ENCODE assay signal across 8 mouse cellular contexts in the genomic region with DNA sequence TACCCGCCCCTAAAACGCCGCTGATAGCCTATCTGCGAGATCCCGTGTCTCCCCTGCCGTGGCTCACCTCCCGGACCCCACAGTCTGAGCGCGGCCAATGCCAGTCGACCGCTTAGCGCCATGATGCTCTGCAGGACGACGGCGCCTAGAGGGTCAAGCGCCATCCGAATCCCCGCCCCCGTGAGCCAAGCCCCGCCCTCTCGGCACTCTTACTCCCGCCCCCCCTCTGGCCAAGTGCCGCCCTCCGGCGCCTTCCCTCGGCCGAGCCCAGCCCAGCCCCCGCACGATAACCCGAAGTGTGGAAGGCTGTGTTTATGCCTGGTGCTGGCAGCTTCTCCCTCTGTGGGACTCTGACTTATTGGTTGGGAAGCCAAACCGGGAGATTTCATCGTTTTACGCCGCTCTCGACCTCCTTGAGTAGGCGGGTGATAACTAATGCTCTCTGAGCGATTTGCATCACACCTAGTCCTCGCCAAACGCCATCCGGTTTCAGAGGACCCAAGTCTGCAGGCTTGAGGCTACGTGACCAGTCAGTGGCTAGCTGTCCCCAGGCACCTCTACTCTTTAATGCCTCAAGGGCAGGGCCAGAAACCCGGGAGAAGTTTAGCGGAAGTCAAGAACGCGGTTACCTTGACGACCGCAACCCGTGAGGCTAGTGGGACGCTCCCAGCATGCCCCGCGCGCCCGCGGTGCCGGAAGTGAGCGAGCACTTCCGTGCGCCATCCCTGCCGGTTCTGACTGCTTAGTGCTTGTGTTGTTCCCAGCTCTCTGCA. TPM values are rescaled to one million over a fixed set of nuclear protein-coding genes. Genes with fewer than 3 reads are reported as not detected.
DNase-seq lines count a peak whose midpoint lies in the region; ATAC-seq and TF ChIP-seq lines count a peak whose summit lies in the region.

Gene Psmd13 (plus strand): TSS at position 273 of the 773 bp plus-strand sequence.
Gene Sirt3 (minus strand): TSS at position 614 of the 773 bp plus-strand sequence.

- H3K9me3 ChIP-seq in embryonic facial prominence, embryonic 15.5 days (replicated peaks): no peaks in the 10 kb centered on the region
- no peaks in the 10 kb centered on the region for H3K9me3 ChIP-seq in kidney, embryonic 14.5 days (ENCODE audit: control insufficient read depth, low read length)
- no peaks in the 10 kb centered on the region for H3K9me3 ChIP-seq in limb, embryonic 15.5 days

- peak within 1 kb of the TSS; percentile 99 for H3K4me3 ChIP-seq in bone marrow, adult 2 months (replicated peaks; ENCODE audit: control insufficient read depth, low read depth, low read length)
- H3K4me3 ChIP-seq in embryonic facial prominence, embryonic 15.5 days (replicated peaks): peak within 1 kb of the TSS; percentile 93
- H3K4me3 ChIP-seq in kidney, embryonic 14.5 days (ENCODE audit: low read length): peak within 1 kb of the TSS; percentile 97
- H3K4me3 ChIP-seq in limb, embryonic 15.5 days: peak within 1 kb of the TSS; percentile 86

- DNase-seq in 416B (ENCODE audit: low read depth): peak; percentile 94
- peak; percentile 91 to 93 for DNase-seq in heart, adult 9 months (ENCODE audit: low spot score in 2 of 2)
- DNase-seq in monocyte, adult 2 months (ENCODE audit: low read depth in 1 of 2, low spot score in 2 of 2): peak; percentile 81 to 90
- peak; percentile 92 to 94 for DNase-seq in spleen, postnatal 36 days (ENCODE audit: low spot score in 2 of 2)

- H3K9ac ChIP-seq in embryonic facial prominence, embryonic 15.5 days: peak within 1 kb of the TSS; percentile 89
- H3K9ac ChIP-seq in kidney, embryonic 14.5 days (ENCODE audit: low read depth, low read length): peak within 1 kb of the TSS; percentile 78
- H3K9ac ChIP-seq in limb, embryonic 15.5 days: peak within 1 kb of the TSS; percentile 82

- H3K27ac ChIP-seq in bone marrow, adult 2 months (ENCODE audit: control insufficient read depth, insufficient read depth, low read depth, low read length, poor library complexity): peak within 1 kb of the TSS; percentile 82
- peak within 1 kb of the TSS; percentile 70 for H3K27ac ChIP-seq in embryonic facial prominence, embryonic 15.5 days (replicated peaks)
- peak within 1 kb of the TSS; percentile 88 for H3K27ac ChIP-seq in kidney, embryonic 14.5 days (ENCODE audit: low read depth, low read length)
- H3K27ac ChIP-seq in limb, embryonic 15.5 days: peak within 1 kb of the TSS; percentile 92

- TF ChIP-seq CTCF in bone marrow, adult 2 months (IDR thresholded peaks at IDR 0.05; ENCODE audit: control insufficient read depth, insufficient read depth, low read length): no peak; the same call in 1 of the 2 replicates

- under 1% methylated on average over 59 of the region's 59 CpGs for WGBS in bone marrow, adult 2 months
- WGBS in embryonic facial prominence, embryonic 15.5 days: under 1% methylated on average over 59 of the region's 59 CpGs
- WGBS in kidney, embryonic 14.5 days: under 1% methylated on average over 59 of the region's 59 CpGs
- WGBS in limb, embryonic 15.5 days: under 1% methylated on average over 59 of the region's 59 CpGs

- peak; percentile 95 for ATAC-seq in embryonic facial prominence, embryonic 15.5 days (ENCODE audit: insufficient number of reproducible peaks, low FRiP score, low TSS enrichment, low read depth)
- ATAC-seq in kidney, embryonic 14.5 days (ENCODE audit: low FRiP score, low TSS enrichment): peak; percentile 98
- peak; percentile 93 for ATAC-seq in limb, embryonic 15.5 days (ENCODE audit: insufficient number of reproducible peaks, low FRiP score, low TSS enrichment, low read depth)

- peak; percentile 82; the same call in 1 of the 2 replicates for TF ChIP-seq POLR2A in bone marrow, adult 2 months (IDR thresholded peaks at IDR 0.05; ENCODE audit: borderline replicate concordance, control insufficient read depth, low read depth, low read length)

- H3K4me1 ChIP-seq in bone marrow, adult 2 months (ENCODE audit: control insufficient read depth, insufficient read depth, low read length): peaks cover 10% of the 10 kb centered on the region; the same call in 1 of the 2 replicates
- H3K4me1 ChIP-seq in embryonic facial prominence, embryonic 15.5 days: peaks cover 12% of the 10 kb centered on the region
- no peaks in the 10 kb centered on the region; the same call in 1 of the 2 replicates for H3K4me1 ChIP-seq in kidney, embryonic 14.5 days (ENCODE audit: control insufficient read depth, insufficient read depth, low read length)
- peaks cover 15% of the 10 kb centered on the region for H3K4me1 ChIP-seq in limb, embryonic 15.5 days

- peaks cover 13% of the 10 kb centered on the region for H3K36me3 ChIP-seq in embryonic facial prominence, embryonic 15.5 days
- peaks cover 21% of the 10 kb centered on the region for H3K36me3 ChIP-seq in kidney, embryonic 14.5 days (ENCODE audit: control insufficient read depth, insufficient read depth, low read length)
- H3K36me3 ChIP-seq in limb, embryonic 15.5 days: peaks cover 29% of the 10 kb centered on the region

- no peaks in the 10 kb centered on the region for H3K27me3 ChIP-seq in embryonic facial prominence, embryonic 15.5 days
- no peaks in the 10 kb centered on the region for H3K27me3 ChIP-seq in kidney, embryonic 14.5 days (ENCODE audit: control insufficient read depth, insufficient read depth, low read length)
- no peaks in the 10 kb centered on the region for H3K27me3 ChIP-seq in limb, embryonic 15.5 days

- H3K4me2 ChIP-seq in embryonic facial prominence, embryonic 15.5 days (replicated peaks): peak within 1 kb of the TSS; percentile 56
- H3K4me2 ChIP-seq in kidney, embryonic 14.5 days (replicated peaks; ENCODE audit: low read depth, low read length): peak within 1 kb of the TSS; percentile 78
- peak within 1 kb of the TSS; percentile 74 for H3K4me2 ChIP-seq in limb, embryonic 15.5 days

RNA-seq across cellular contexts. Expression of gene Psmd13, which starts in this region (rescaled TPM):
- polyA plus RNA-seq in bone marrow, adult 2 months (2011; ENCODE audit: insufficient read depth, insufficient read length, low replicate concordance, missing spikeins): 239 and 252 TPM in 2 replicates
- 206 and 209 TPM in 2 replicates for polyA plus RNA-seq in embryonic facial prominence, embryonic 15.5 days (2015; fragmentation: Nextera tagmentation; extraction: Ambion mirVana)
- polyA plus RNA-seq in kidney, embryonic 14.5 days (2014; fragmentation: Nextera tagmentation; extraction: Ambion mirVana): 148 and 226 TPM in 2 replicates
- polyA plus RNA-seq in limb, embryonic 15.5 days (2015; fragmentation: Nextera tagmentation; extraction: Ambion mirVana): 201 and 214 TPM in 2 replicates

RNA-seq across cellular contexts. Expression of gene Sirt3, which starts in this region (rescaled TPM):
- polyA plus RNA-seq in bone marrow, adult 2 months (2011; ENCODE audit: insufficient read depth, insufficient read length, low replicate concordance, missing spikeins): 13.1 and 27.0 TPM in 2 replicates
- 25.1 and 27.4 TPM in 2 replicates for polyA plus RNA-seq in embryonic facial prominence, embryonic 15.5 days (2015; fragmentation: Nextera tagmentation; extraction: Ambion mirVana)
- polyA plus RNA-seq in kidney, embryonic 14.5 days (2014; fragmentation: Nextera tagmentation; extraction: Ambion mirVana): 22.8 and 26.2 TPM in 2 replicates
- polyA plus RNA-seq in limb, embryonic 15.5 days (2015; fragmentation: Nextera tagmentation; extraction: Ambion mirVana): 22.7 and 25.6 TPM in 2 replicates

Comparison
In these comparisons a context has a peak if more than half of its experiments do, and no peak if none do; other contexts are left out.
1. Peak in every context shown above with its lines: DNase-seq, ATAC-seq, H3K4me3 ChIP-seq and H3K27ac ChIP-seq.